Mouse (Mus musculus) embryonic facial prominence, embryonic 11.5 days (tissue): Measurements from ENCODE around the gene C87436. TPM values are rescaled to one million over a fixed set of nuclear protein-coding genes. Genes with fewer than 3 reads are reported as not detected.

Experiments used
- ATAC-seq: fragments of 200-750 bp; cut with Nextera tagmentation; replicated peaks from 2 replicates; pipeline ENCODE4 v1.8.0; 2017; ENCODE audit warnings: low read depth; ENCODE audit not compliant: insufficient number of reproducible peaks, low FRiP score, low TSS enrichment
- DNase-seq: peaks from one replicate; pipeline ENCODE4 v3.0.0-alpha.2; 2015; ENCODE audit warnings: low spot score
- H3K27ac ChIP-seq: fragments of 300-500 bp; sonication (generic); replicated peaks from 2 replicates; pipeline ENCODE4 v1.5.1; 2014; ENCODE audit warnings: mild to moderate bottlenecking, low read depth, low read length, control low read depth
- H3K27me3 ChIP-seq: fragments of 300-500 bp; sonication (generic); 2 replicates; pipeline ENCODE4 v1.6.1; 2014; ENCODE audit warnings: mild to moderate bottlenecking, low read length, moderate library complexity, mixed read lengths; ENCODE audit not compliant: control insufficient read depth, insufficient read depth
- H3K36me3 ChIP-seq: fragments of 300-500 bp; sonication (generic); replicated peaks from 2 replicates; pipeline ENCODE4 v1.6.1; 2014; ENCODE audit warnings: low read depth, mild to moderate bottlenecking, low read length, moderate library complexity, mixed read lengths; ENCODE audit not compliant: control insufficient read depth, insufficient read depth
- H3K4me1 ChIP-seq: fragments of 300-500 bp; sonication (generic); 2 replicates; pipeline ENCODE4 v1.6.1; 2014; ENCODE audit warnings: low read length, mixed read lengths; ENCODE audit not compliant: control insufficient read depth, insufficient read depth
- H3K4me2 ChIP-seq: fragments of 300-500 bp; sonication (generic); 2 replicates; pipeline ENCODE4 v1.6.1; 2014; ENCODE audit warnings: low read depth, mild to moderate bottlenecking, control low read depth, low read length, moderate library complexity
- H3K4me3 ChIP-seq: fragments of 300-500 bp; sonication (generic); 2 replicates; pipeline ENCODE4 v1.5.1; 2014; ENCODE audit warnings: low read depth, low read length, control low read depth
- H3K9ac ChIP-seq: fragments of 300-500 bp; sonication (generic); replicated peaks from 2 replicates; pipeline ENCODE4 v1.6.1; 2014; ENCODE audit warnings: mild to moderate bottlenecking, control low read depth, low read length
- H3K9me3 ChIP-seq: fragments of 300-500 bp; sonication (generic); replicated peaks from 2 replicates; pipeline ENCODE4 v1.6.1; 2016; ENCODE audit warnings: mild to moderate bottlenecking, low read length, inconsistent platforms, mixed read lengths; ENCODE audit not compliant: control insufficient read depth
- WGBS: fragments of 180-500 bp; shearing (Covaris S2); extraction: QIAGEN DNeasy Blood & Tissue Kit; methylation state at CpG from one replicate; pipeline ENCODE4 v1.1.7; 2014; 5-methylcytosine and 5-hydroxymethylcytosine counted together
- polyA plus RNA-seq: library from polyadenylated mRNA; unstranded; fragments of >200 nt; fragmentation: Nextera tagmentation; extraction: Ambion mirVana; gene quantifications from 2 replicates; pipeline ENCODE4 v1.2.1, GENCODE M21; 2014

The C87436 gene
- polyA plus RNA-seq, 1 experiment from 2014 or later, result 25.1 TPM

DNA sequence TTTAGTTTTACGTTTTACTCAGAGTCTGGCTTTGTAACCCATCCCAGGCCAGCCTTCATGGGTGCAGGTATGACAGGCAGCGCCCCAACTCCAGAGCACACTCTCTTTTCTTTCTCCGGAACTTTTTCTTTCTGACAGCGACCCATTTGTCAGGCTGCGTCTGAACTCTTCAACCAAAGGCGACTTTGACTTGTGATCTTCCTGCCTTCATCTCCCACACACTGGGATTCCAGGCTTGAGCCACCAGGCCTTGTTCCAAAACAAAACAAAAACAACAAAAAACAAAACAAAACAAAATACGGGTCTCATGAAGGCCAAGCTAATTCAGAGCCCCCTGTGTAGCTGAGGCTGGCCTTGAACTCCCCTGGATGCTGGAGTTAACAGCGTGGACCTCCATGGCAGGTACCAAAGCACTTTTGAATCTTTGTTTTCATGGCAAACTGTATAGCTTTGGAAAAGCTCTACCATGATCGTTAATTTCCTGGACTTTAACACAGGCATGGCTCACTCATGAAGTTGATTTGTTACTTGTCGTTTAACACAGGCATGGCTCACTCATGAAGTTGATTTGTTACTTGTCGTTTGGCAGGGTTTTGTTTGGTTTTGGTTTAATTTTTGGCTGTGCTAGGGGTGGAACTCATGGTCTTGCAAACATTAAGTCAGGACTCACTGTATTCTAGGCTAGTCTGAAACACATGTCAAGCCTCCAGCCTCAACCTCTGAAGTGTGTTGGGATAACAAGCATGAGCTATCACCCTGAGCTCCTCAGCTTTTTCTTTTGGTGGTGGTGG is 60.0 kb downstream of the C87436 start:
- no peaks in the 10 kb centered on the region for H3K36me3 ChIP-seq
- no peaks in the 10 kb centered on the region for H3K27me3 ChIP-seq
- H3K27ac ChIP-seq, result no peak overlapping the region
- no peak overlapping the region for H3K4me3 ChIP-seq
- DNase-seq, result no peak
- no peak for ATAC-seq
- H3K9me3 ChIP-seq, result no peaks in the 10 kb centered on the region
- H3K4me2 ChIP-seq, result no peak overlapping the region; the same call in 1 of the 2 replicates
- no peak overlapping the region for H3K9ac ChIP-seq
- 71% methylated on average over 11 of the region's 11 CpGs for whole genome bisulfite sequencing
- H3K4me1 ChIP-seq, result peaks cover 3% of the 10 kb centered on the region; the same call in 1 of the 2 replicates

DNA sequence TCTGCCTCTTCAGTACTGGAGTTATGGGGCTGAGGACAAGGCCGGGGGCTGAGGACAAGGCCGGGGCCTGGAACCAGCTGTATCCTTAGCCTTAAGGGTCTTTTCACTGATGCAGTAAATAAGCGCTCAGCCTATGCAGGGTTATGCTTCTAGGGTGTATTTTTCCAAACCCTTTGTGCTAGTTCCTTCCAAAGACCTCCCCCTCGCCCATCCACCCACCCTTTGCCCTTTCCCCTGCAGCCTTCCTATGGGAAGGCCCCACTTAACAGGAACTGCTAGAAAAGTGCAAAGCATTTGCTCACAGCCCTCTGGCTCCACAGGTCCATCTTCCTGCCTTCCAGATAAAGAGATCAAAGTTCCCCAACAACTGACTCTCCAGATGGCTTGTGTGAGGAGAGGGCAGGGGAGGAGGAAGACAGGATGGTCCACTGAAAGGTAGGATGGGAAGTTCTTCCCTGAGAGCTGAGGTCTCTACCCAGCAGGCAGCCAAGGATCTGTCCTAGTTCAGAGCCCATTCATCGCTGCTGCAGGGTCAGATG is 61.5 kb downstream of the C87436 start:
- Histone ChIP-seq H3K4me2 (no peak overlapping the region), H3K36me3 (no peaks in the 10 kb centered on the region), H3K9me3 (no peaks in the 10 kb centered on the region), H3K9ac (no peak overlapping the region), H3K4me3 (no peak overlapping the region), H3K27ac (no peak overlapping the region), H3K4me1 (peaks cover 3% of the 10 kb centered on the region; the same call in 1 of the 2 replicates), H3K27me3 (no peaks in the 10 kb centered on the region)
- no peak for ATAC-seq
- DNase-seq, result no peak
- 69% methylated on average over 5 of the region's 5 CpGs for WGBS

DNA sequence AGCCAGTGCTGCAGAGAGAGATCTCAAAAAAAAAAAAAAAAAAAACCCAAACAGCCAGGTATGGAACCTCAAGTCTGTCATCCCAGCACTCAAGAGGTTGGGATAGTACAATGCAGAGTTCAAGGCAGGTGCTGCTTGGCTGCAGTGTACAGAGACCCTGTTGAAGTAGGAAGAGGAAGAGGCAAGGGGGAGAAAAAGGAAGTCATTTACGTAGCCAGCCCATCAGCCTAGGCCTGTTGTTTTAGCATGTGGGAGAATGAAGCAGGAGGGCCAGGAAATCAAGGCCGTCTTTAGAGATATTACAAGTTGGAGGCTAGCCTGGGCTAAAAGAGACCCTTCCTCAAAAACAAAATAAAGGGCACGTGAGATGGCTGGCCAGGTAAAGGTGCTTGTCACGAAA is 65.3 kb downstream of the C87436 start:
- no peak overlapping the region for H3K4me2 ChIP-seq
- H3K27me3 ChIP-seq, result no peaks in the 10 kb centered on the region
- no peaks in the 10 kb centered on the region for H3K36me3 ChIP-seq
- no peaks in the 10 kb centered on the region for H3K4me1 ChIP-seq
- ATAC-seq (no peak), DNase-seq (no peak)
- H3K9me3 ChIP-seq, result no peaks in the 10 kb centered on the region
- 83% methylated on average over 4 of the region's 4 CpGs for WGBS
- no peak overlapping the region for H3K9ac ChIP-seq
- H3K27ac ChIP-seq, result no peak overlapping the region
- no peak overlapping the region for H3K4me3 ChIP-seq

DNA sequence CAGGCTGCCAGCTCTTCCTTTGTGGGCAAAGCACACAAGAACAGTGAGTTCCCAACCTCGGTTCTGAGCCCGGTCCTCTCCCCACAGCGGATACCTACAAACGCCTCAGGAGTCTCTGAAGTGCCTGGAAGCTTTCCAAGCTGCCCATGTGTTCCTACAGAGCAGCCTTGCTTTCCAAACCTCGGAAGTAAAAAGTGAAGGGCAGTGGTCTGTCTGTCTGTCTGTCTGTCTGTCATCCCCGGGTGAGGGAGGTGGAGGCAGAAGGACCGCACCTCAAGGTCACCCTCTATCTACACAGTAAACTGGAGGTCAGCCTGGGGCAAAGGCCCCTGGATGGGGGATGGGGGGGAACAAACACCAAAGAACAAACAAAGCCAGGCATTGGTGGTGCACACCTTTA is 67.5 kb downstream of the C87436 start:
- Histone ChIP-seq H3K4me2 (no peak overlapping the region), H3K36me3 (no peaks in the 10 kb centered on the region), H3K27me3 (no peaks in the 10 kb centered on the region), H3K4me1 (no peaks in the 10 kb centered on the region), H3K9me3 (no peaks in the 10 kb centered on the region), H3K27ac (no peak overlapping the region), H3K4me3 (no peak overlapping the region), H3K9ac (no peak overlapping the region)
- ATAC-seq (no peak), DNase-seq (no peak)
- WGBS, result 73% methylated on average over 7 of the region's 7 CpGs

DNA sequence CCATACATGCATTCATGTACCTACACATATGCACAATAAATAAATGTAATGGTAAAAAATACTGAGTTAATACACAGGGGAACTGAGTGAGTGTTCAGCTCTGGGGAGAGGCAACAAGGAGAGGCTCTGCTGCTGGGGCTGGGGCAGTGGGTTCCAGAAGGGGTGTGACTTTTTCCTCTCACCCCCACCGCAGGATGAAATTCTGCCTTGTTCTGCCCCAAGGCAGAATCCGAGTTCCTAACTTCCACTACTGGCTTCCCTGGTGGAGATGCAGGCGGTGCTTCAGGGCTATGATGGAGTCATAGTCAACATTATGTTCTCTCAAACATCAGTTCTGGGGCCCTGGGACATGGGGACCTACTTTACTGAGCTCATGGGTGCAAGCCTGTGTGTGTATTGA is 68.1 kb downstream of the C87436 start:
- ATAC-seq, result no peak
- H3K4me3 ChIP-seq, result no peak overlapping the region
- WGBS, result 72% methylated on average over 3 of the region's 3 CpGs

DNA sequence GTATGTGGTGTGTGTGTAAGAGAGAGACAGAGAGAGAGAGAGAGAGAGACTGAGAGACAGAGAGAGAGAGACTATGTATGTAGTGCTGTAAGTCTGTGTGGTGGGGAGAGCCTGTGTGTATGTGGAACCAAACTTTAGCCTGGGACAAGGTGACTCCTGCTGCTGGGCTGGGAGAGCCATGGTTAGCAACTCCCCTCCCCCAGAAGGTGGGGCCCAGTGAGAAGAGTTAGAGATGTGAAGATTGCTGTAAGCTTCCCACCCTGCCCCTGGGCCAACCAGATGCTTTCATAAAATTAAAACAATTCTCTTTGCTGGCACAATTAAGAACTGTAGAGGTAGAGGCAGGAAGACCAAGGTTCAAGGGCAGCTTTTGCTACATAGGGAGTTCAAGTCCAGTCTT is 68.9 kb downstream of the C87436 start:
- H3K9me3 ChIP-seq, result no peaks in the 10 kb centered on the region
- no peaks in the 10 kb centered on the region for H3K36me3 ChIP-seq
- no peak overlapping the region for H3K9ac ChIP-seq
- H3K4me3 ChIP-seq, result no peak overlapping the region
- no peaks in the 10 kb centered on the region for H3K4me1 ChIP-seq
- no peak for DNase-seq
- no peak overlapping the region for H3K4me2 ChIP-seq
- H3K27me3 ChIP-seq, result no peaks in the 10 kb centered on the region
- ATAC-seq, result no peak
- H3K27ac ChIP-seq, result no peak overlapping the region

More for the DNA sequence above, 68.1 kb downstream of the C87436 start:
- DNase-seq, result no peak
- H3K27me3 ChIP-seq, result no peaks in the 10 kb centered on the region
- no peaks in the 10 kb centered on the region for H3K9me3 ChIP-seq
- H3K4me2 ChIP-seq, result no peak overlapping the region
- no peak overlapping the region for H3K9ac ChIP-seq
- no peaks in the 10 kb centered on the region for H3K36me3 ChIP-seq
- no peak overlapping the region for H3K27ac ChIP-seq
- no peaks in the 10 kb centered on the region for H3K4me1 ChIP-seq

DNA sequence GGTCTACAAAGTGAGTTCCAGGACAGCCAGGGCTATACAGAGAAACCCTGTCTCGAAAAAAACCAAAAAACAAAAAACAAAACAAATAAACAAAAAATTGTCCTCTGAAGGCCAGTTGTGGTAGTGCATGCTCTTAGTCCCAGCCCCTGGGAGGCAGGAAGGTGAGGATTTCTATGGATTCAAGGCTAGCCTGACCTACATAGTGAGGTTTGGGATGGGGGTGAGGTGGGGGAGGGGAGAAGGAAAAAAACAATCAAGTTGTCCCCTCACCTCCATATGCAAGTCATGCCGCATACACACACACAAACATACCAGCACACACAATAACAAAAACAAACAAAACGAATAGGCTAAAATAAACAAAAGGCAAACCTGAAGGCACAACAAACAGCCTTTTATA is 70.6 kb downstream of the C87436 start:
- Histone ChIP-seq H3K27me3 (no peaks in the 10 kb centered on the region), H3K4me3 (no peak overlapping the region), H3K4me2 (no peak overlapping the region), H3K27ac (no peak overlapping the region), H3K4me1 (no peaks in the 10 kb centered on the region), H3K36me3 (no peaks in the 10 kb centered on the region), H3K9me3 (no peaks in the 10 kb centered on the region), H3K9ac (no peak overlapping the region)
- WGBS, result 77% methylated on average over 3 of the region's 3 CpGs
- no peak for ATAC-seq
- no peak for DNase-seq

DNA sequence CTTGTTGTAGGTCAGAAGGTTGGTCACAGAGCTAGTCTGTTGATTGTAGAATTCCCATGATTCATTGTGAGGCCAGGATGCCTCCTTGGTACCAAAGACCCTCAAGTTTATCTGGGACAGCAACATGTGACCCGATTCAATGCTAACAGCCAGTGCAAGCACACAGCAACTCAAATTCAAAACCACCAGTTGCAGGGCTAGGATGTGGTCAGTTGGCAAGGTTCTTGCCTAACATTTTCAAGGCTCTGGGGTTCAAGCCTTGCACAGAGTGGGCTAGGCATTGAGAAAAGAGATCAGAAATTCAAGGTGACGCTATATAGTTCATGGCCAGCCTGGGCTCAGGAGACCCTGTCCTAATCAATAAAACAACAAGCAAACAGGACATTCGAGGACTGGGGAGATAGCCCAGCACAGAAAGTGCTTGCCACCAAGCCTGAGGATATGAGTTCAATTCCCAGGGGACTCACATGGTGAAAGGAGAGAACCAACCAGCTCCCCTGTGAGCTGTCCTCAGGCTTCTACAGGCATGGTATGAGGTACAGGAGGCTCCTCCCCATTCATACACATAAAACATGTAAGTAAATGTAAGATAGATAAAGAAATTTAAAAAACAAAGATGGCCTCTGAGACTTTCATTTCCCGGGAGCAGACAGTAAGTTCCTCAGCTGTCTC is 71.2 kb downstream of the C87436 start:
- ATAC-seq, result no peak

More for the DNA sequence above, 71.2 kb downstream of the C87436 start:
- Histone ChIP-seq H3K9me3 (no peaks in the 10 kb centered on the region), H3K4me3 (no peak overlapping the region), H3K27ac (no peak overlapping the region), H3K4me2 (no peak overlapping the region), H3K9ac (no peak overlapping the region), H3K4me1 (no peaks in the 10 kb centered on the region), H3K27me3 (no peaks in the 10 kb centered on the region), H3K36me3 (no peaks in the 10 kb centered on the region)
- WGBS, result 80% methylated on average over 4 of the region's 4 CpGs
- DNase-seq, result no peak
